Mouse (Mus musculus): ENCODE results near the gene Slc35e4.

DNA sequence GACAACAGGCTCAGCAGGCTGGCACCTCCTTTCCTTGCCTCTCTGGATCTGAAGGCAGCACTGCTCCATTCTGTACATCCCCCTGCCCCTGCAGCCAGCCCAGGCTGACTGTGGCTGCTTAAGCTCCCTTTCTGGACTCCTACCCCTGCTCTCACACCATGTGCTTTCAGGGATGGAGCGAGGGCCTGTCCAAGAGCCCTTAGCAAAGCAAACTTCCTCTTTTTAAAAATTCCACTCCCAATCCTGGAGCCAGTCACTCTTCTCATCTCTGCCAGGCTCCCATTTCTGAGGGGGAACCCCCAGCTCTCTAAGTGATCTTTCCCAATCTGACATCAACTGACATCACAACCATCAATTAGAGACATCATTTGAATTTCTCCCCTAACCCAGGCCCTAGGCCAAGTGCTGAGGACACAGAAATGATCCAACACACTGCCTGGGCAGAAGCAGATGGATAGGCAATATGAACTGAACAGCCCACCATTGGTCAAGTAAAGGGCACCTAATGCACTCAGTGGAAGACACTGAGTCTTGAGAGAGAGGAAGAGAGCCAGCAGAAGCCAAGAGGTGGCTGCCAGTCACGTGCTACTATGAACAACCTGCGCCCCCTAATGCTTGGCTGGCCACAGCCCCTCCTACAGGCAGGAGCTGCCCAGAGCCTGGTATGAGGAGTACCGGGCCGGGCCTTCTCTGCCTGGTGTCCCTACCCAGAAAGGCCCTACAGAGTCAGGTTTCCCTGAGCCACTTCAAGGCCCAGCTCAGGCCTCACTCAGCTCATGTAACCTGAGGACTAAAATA, 3.8 kb downstream of the Slc35e4 start:
- TF ChIP-seq POLR2A (IDR thresholded peaks at IDR 0.05; ENCODE audit: low read depth, low read length) (no peak), CTCF (IDR thresholded peaks at IDR 0.05; ENCODE audit: extremely low read depth, insufficient read depth, insufficient read length, insufficient replicate concordance) (no peak)

Measured in spleen, adult 2 months (tissue).